Mouse (Mus musculus): ENCODE results near the gene Gm10277.

GRCm38 (mm10) chr11:77785396-77785767 is 2.2 kb downstream of the Gm10277 start:
- TF ChIP-seq CTCF (IDR thresholded peaks at IDR 0.05; ENCODE audit: borderline replicate concordance, control insufficient read depth, extremely low read depth, insufficient read depth, low read length, poor library complexity) (no peak), POLR2A (IDR thresholded peaks at IDR 0.05; ENCODE audit: control insufficient read depth, extremely low read depth, insufficient read depth, low read length, poor library complexity) (no peak)

Measured in thymus, adult 2 months (tissue).